Comparison of ENCODE assay signal across 17 mouse cellular contexts in genomic region chr1:102825056-102825455, GRCm38 (mm10).
DNase-seq lines count a peak whose midpoint lies in the region; ATAC-seq and TF ChIP-seq lines count a peak whose summit lies in the region.
"Had no signal": no experiment of that assay in that cellular context is flagged by ENCODE, and none has a peak within 500 bp of the region (broad histone marks: within the 10 kb centered on the region; RNA-seq: fewer than 3 reads in every experiment).

No protein-coding gene starts in this region.

- H3K36me3 ChIP-seq in stomach, postnatal 0 days (ENCODE audit: control insufficient read depth, insufficient read depth, low read length), result no peaks in the 10 kb centered on the region
- no peaks in the 10 kb centered on the region for H3K36me3 ChIP-seq in thymus, adult 2 months (ENCODE audit: control insufficient read depth, insufficient read depth, low read length)
- H3K36me3 ChIP-seq: intestine, embryonic 15.5 days; limb, embryonic 12.5 days; midbrain, embryonic 13.5 days had no signal

- H3K27me3 ChIP-seq in stomach, postnatal 0 days (ENCODE audit: control insufficient read depth, insufficient read depth, low read length), result no peaks in the 10 kb centered on the region
- no peaks in the 10 kb centered on the region for H3K27me3 ChIP-seq in thymus, adult 2 months (ENCODE audit: control insufficient read depth, insufficient read depth, low read length)
- H3K27me3 ChIP-seq: intestine, embryonic 15.5 days; limb, embryonic 12.5 days; midbrain, embryonic 13.5 days had no signal

- DNase-seq in kidney, postnatal 10 days, result peak; percentile 18
- DNase-seq in kidney, adult 8-10 months, result no peak
- DNase-seq in retina, embryonic 14.5 days (ENCODE audit: low spot score), result peak; percentile 8
- DNase-seq in retina, postnatal 1 day, result no peak
- peak; percentile 20 for DNase-seq in embryo, embryonic 11 days
- DNase-seq in stomach, postnatal 0 days (ENCODE audit: low spot score), result peak; percentile 25
- no peak for DNase-seq in thymus, adult 2 months
- DNase-seq: cerebellum, adult 18-20 months; forebrain, postnatal 0 days; gastrocnemius, postnatal 10 days; liver, postnatal 0 days; lung, postnatal 4 days; right cerebral cortex, postnatal 4 days had no signal

- no peak overlapping the region for H3K4me2 ChIP-seq in stomach, postnatal 0 days (replicated peaks; ENCODE audit: low read depth)
- H3K4me2 ChIP-seq: heart, embryonic 11.5 days; intestine, embryonic 15.5 days; limb, embryonic 12.5 days; midbrain, embryonic 13.5 days had no signal

- no peak for ATAC-seq in stomach, postnatal 0 days (ENCODE audit: low FRiP score, low TSS enrichment)
- ATAC-seq: forebrain, postnatal 0 days; intestine, embryonic 15.5 days; liver, postnatal 0 days; midbrain, embryonic 13.5 days had no signal

- no peaks in the 10 kb centered on the region for H3K4me1 ChIP-seq in stomach, postnatal 0 days (replicated peaks; ENCODE audit: control insufficient read depth, insufficient read depth)
- no peaks in the 10 kb centered on the region for H3K4me1 ChIP-seq in thymus, adult 2 months (replicated peaks; ENCODE audit: control insufficient read depth, insufficient read depth, low read length)
- H3K4me1 ChIP-seq: intestine, embryonic 15.5 days; limb, embryonic 12.5 days; midbrain, embryonic 13.5 days had no signal

- no peak overlapping the region for H3K27ac ChIP-seq in stomach, postnatal 0 days (replicated peaks)
- no peak overlapping the region for H3K27ac ChIP-seq in thymus, adult 2 months (ENCODE audit: control insufficient read depth, insufficient read depth, low read length)
- H3K27ac ChIP-seq: intestine, embryonic 15.5 days; limb, embryonic 12.5 days; midbrain, embryonic 13.5 days had no signal

- H3K4me3 ChIP-seq in stomach, postnatal 0 days (ENCODE audit: low read depth, low read length), result no peak overlapping the region
- H3K4me3 ChIP-seq in thymus, adult 2 months (ENCODE audit: control insufficient read depth, insufficient read depth, low read length), result no peak overlapping the region
- H3K4me3 ChIP-seq: intestine, embryonic 15.5 days; limb, embryonic 12.5 days; midbrain, embryonic 13.5 days had no signal

- 18% methylated on average over 9 of the region's 9 CpGs for WGBS in stomach, postnatal 0 days
- 27% methylated on average over 9 of the region's 9 CpGs for WGBS in thymus, adult 2 months

- no peak for TF ChIP-seq POLR2A in thymus, adult 2 months (IDR thresholded peaks at IDR 0.05; ENCODE audit: control insufficient read depth, extremely low read depth, insufficient read depth, low read length, poor library complexity)

- no peak overlapping the region for H3K9ac ChIP-seq in stomach, postnatal 0 days (ENCODE audit: low read length)
- H3K9ac ChIP-seq: forebrain, postnatal 0 days; intestine, embryonic 15.5 days; limb, embryonic 12.5 days; liver, postnatal 0 days; midbrain, embryonic 13.5 days had no signal

- H3K9me3 ChIP-seq in stomach, postnatal 0 days (ENCODE audit: control insufficient read depth, low read length), result no peaks in the 10 kb centered on the region
- H3K9me3 ChIP-seq: intestine, embryonic 15.5 days; midbrain, embryonic 13.5 days had no signal

- no peak for TF ChIP-seq EP300 in stomach, postnatal 0 days (optimal IDR thresholded peaks at IDR 0.05)

- no peak for TF ChIP-seq CTCF in stomach, postnatal 0 days (IDR thresholded peaks at IDR 0.05; ENCODE audit: low read depth)
- no peak for TF ChIP-seq CTCF in thymus, adult 2 months (IDR thresholded peaks at IDR 0.05; ENCODE audit: borderline replicate concordance, control insufficient read depth, extremely low read depth, insufficient read depth, low read length, poor library complexity)

Comparison
In these comparisons a context has a peak if more than half of its experiments do, and no peak if none do; other contexts are left out.
1. DNase-seq: peak in kidney, postnatal 10 days (single experiment), retina, embryonic 14.5 days (single experiment), embryo, embryonic 11 days (single experiment) and stomach, postnatal 0 days (single experiment); none in kidney, adult 8-10 months (0 of 2), retina, postnatal 1 day (single experiment) and thymus, adult 2 months (single experiment).